Mouse (Mus musculus) cerebellum, adult (tissue): ENCODE results near the gene Nod2.
"Not testable (repeated sequence)": the region's sequence is repeated elsewhere in the genome, so short reads cannot be mapped to it uniquely, and the experiment has no call there.

Experiments used
- ATAC-seq: cut with Nextera tagmentation; 2 replicates; pipeline ENCODE4 v1.9.2; 2017; ENCODE audit warnings: mild to moderate bottlenecking, moderate library complexity, mixed read lengths; ENCODE audit not compliant: insufficient number of reproducible peaks, low FRiP score, low TSS enrichment

Gene Nod2

DNA sequence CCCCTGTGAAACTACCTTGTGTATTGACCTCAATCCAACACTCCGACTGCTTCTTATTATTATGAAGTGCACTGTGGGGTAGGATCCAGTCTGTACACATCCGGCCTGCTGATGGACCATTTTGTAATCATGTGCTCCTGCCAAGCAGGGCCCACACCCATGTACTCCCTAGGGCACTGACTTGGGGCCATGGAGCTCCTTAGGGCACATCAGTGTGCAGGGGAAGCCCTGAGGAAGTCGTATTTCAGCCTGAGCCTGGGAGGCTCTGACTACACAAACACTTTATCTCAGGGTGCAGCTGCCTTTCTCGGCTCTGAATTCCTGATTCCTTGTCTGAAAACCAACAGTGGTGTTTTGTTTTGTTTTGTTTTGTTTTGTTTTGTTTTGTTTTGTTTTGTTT is 16.9 kb upstream of the Nod2 start:
- ATAC-seq: no peak

DNA sequence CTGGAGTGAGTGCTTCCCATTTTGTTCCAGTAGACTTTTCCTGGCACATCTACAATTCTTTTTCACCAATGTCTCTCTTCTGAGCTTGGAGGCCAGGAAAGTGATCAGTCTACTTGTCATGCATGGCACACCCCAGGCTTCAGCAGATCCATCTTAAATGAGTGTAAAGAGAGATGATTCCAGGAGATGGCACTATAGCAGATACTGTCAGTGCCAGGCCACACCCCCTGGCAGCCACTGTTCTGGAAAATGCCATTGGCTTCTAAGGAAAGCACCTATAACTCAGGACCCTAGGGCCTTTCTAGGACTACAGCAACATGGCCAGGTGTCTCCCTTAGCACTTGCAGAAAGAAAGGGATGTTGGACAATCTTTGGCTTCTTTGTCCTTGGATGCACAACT is 16.0 kb upstream of the Nod2 start:
- no peak for ATAC-seq

DNA sequence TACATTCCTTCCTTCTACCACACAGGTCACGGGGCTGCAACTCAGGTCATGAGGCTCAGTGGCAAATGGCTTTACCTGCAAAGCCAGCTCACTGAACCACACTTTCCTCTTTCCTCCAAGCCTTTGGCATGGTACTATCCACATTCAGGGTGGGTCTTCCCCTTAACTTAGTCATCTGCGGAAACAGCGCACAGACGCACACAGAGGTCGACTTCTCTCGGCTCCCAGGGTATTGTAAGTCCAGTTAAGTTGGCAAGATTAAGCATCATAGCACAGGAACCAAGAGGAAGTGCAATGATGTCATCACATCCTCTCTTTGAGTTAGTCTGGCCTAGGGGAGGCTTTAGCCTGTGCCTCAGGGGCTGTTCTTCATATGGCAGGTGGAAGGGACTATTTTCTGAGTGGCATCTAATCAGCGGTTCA is 13.8 kb upstream of the Nod2 start:
- ATAC-seq: no peak

DNA sequence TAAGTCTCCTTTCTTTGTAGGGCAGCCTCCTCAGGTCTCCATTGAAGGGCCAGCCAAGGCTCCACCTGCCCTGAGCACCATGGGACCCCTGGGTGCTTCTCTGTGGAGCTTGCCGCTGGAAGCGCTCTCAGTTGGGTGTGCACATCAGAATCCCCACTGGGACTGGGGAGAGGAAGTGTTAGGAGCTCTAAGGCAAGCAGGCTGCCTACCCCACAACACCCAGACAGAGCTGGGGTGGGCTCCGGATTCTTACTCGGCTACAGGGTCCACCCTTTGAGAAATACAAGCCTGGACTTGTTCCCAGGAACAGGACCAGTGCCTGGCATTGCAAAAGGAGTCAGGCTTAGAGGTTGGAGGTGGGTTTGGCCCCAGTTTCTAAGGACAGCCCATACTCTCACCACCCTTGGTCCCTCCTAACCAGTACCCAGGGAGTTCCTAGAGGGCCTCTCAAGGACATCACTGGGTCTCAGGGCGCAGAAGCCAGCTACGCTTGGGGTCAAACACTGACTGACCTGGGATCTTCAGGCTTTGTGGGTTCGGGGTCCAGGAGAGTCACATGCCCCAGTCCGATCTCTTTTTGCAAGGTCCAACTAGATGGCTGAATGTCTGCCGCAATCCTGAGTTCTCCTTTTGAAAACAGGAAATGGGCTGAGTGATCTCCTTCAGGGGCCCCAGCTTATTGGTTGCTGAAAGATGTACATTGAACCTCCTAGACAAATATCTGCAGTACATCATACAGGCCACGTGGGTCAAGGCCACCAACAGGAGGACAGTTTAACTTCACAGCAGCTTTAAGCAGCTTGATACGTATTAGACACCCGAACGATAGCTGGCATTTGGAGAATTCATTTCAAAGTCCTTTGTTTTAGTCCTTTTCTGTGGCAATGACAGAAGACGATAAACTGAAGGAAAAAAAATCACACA is 11.4 kb upstream of the Nod2 start, which contains the start of gene Snx20:
Gene Snx20, minus strand, starts transcription at position 655 of the 924 bp plus-strand sequence.
- ATAC-seq: no peak

DNA sequence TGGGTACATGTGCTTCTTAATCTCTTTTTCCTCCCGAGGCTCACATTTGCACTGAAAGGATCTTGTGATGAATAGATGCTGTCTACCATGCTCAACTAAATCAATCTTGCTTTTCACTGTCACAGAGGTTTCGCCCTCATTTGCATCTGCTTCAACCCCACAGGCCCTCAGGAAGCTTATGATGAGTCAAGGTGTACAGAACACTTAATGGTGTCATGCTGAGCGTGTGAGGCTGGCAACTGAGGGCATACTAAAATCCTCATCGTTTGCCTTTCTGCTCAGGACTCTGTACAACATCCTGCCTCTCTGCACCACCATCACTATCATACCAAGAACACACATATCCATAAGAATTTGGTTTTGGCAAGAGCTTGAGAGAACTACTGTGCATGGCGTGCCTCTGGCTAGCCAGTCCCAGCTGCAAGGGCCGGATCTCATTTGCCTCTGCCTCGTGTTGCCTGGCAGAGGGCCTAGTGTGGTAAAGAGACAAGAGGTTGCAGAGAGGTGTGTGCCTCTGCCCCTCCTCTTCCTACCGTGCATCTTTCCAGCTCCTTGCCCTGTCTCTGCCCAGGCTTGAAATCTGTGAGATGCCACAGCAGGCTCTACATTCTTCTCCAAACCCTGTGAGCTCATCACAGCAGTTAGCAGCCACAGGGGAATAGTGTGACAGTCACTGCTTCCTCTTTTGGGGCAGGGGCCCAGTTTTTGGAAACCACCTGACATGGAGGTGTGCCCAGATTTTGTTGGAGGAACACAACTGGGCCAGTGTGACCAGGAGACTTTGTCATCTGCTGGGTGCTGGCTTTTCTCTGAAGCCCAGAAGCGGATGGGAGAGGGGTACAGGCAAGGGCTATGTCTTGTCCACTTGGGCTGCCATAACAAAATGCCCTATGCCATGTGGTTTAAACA is 9.8 kb upstream of the Nod2 start:
- no peak for ATAC-seq

DNA sequence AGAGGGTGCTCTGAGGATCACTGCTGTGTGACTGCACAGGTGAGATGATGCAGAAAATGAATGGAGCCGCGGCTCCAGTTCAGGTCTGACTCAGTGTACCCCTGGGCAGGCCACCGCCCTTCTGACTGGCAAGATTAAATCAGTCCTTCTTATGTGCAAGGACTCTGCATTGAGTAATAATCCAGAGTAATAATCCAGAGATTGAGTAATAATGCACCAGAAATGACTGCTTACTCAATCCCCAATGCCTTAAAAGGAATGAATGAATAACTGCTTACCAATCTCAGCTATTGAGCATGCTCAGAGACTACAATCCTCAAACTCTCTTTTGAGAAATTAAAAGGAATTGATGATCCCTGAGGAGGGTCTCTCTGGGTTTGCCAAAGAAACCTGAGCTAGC is 8.2 kb upstream of the Nod2 start:
- ATAC-seq: no peak

DNA sequence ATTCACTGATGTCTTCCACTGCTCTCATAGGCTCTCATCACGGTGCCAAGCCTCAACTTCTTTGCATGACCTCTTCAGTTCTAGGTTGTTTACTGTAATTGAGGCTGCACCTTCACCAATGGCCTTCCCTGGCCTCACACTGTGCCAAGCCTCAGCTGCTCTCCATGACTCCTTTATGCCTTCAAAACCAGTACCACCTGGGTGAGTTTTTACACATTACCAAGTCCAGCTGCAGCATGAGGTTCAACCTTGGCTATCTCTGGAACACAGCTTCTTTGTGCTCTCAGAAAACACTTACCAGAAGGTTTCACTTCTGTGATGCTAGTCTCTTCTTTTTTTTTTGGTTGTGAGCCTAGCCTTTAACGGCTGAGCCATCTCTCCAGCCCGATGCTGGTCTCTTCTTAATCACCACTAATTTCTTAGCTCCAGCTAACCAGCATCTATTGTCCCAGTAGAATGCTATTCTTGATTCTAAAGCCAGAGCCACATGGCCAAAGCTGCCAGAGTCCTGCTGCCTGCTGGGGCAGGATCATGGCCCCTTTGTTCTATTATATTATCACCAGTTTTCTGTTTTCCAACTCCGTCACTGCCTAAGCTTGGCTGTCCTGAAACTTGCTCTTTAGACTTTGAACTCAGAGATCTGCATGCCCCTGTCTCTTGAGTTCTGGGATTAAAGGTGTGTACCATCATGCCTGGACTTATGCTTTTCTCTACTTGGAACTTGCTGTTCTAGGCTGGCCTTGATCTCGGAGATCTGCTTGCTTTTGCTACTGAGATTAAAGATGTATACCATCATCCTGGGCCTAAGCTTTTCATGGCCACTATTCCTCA is 4.2 kb upstream of the Nod2 start:
- ATAC-seq: no peak

DNA sequence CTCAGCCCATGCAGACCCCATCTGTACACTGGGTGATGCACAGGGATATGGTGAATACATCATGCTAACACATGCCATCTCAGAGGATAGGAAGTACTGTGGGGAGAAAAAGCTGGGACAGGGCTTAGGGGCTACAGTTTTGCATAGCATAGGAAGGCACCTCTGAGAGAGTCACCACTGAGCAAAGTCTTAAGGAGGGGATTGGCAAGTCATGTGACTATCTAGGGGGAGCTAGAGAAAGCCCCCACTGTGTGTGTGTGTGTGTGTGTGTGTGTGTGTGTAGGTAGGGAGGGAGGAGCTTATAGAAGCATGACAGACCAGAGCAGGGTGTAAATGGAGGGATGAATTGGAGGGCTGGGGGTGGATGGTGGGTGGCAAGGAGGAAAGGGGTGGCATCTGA is 1.2 kb downstream of the Nod2 start:
- ATAC-seq: no peak

DNA sequence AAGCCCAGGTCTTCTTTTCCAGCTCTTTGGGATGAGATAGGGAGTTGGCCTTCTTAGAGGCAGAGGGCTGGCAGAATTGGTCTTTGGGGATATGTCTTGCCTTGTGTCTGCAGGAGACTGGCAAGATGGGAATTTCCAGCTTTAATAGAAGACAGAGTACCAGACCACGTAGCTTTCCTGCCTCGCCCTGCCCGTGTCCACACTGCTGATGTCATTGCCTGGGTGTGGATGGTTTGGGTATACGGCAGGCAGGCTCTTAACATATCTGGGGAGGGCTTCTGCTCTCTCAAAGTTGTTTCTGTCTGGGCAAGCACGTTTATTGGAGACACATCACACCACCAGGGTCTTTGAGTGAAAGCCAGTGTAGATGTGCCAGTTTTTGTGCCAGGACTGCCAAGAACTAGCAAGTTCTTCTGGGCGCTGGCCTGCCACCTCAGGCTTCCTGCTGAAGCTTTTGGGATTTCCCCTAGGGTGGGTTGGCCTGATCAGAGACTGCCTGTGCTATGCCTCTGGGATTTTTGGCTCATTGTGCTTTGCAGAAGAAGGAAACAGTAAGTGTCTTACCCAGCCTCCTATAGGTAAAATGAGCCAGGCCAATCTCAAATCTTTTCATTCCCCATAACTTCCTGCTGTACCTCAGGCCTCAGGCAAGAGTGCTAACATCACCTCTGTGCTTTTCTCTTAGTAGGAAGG is 3.0 kb downstream of the Nod2 start:
- no peak for ATAC-seq

DNA sequence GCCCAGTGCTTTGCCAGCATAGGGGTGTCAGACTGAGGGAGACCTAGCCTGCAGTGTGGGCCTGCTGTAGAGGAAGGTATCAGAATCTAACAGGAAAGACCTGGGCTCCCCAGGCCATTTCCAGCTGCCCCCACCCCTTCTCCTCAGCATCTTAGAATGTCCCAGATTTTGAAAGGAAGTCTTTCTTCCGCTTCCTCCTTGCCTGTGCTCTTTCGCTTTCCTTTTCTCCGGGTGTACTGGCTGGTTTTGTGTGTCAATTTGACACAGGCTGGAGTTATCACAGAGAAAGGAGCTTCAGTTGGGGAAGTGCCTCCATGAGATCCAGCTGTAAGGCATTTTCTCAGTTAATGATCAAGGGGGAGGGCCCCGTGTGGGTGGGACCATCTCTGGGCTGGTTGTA is 4.0 kb downstream of the Nod2 start:
- not testable (repeated sequence) for ATAC-seq

DNA sequence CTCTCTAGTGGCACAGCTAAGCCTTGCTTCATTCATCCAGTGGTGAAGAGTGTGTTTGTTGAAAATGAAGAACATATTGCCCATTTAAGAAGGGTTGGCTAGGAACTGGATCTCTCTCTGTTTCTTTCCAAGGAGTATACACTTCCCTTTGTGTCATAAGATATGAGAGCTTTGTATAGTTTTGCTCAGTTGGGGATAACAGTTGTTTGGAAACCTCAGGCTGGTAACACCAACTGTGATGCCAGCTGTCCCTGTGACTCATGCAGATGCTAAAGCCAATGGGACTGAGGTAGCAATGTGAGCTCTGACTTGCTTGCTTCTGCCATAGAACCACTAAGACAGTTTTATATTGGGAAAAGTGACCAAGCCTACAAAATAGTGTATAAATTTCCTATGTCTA is 8.2 kb downstream of the Nod2 start:
- ATAC-seq: no peak

DNA sequence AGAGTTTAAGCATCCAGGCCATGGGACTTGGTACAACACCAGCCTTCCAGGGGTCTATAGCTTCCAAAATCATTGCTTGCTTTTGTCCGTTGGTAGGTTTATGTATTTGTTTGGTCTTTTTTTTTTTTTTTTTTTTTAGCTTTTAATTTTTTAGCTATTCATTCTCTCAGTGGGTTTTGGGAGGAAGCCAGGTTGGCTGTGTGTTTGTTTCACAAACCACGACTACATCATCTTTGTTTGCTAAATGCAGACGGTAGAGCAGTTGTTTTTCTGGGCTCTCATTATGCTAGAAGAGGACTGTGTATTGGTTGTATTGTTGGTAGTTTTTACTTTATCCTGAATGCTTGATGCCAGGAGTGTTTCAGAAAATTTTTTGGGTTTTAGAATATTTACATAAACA is 12.8 kb downstream of the Nod2 start:
- no peak for ATAC-seq

DNA sequence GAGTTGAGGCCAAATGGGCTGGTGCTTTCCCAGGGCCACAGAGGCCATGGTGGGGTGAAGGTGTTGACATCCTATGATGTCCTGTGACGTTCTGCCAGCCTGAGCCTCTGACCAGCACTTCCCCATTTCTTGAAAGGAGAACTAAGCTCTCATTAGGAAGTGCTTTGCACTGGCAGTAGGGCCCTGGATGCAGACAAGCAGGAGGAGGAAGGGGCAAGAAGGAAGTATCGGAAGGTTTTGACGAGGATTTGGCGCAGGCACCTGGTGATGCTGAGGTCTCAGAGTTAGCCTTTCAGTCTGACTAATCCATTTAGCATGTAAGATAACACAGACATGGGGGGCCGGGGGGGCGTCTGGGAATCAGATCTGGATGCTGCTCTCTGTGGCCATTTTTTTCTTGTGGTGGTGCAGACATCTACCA is 15.3 kb downstream of the Nod2 start:
- no peak for ATAC-seq

DNA sequence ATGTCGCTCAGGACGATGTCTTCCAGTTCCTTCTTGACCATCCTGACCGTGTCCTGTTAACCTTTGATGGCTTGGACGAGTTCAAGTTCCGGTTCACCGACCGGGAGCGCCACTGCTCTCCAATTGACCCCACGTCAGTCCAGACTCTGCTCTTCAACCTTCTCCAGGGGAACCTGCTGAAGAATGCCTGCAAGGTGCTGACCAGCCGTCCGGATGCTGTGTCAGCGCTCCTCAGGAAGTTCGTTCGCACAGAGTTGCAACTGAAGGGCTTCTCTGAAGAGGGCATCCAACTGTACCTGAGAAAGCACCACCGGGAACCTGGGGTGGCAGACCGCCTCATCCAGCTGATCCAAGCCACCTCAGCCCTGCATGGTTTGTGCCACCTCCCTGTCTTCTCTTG is 17.0 kb downstream of the Nod2 start:
- ATAC-seq: no peak

DNA sequence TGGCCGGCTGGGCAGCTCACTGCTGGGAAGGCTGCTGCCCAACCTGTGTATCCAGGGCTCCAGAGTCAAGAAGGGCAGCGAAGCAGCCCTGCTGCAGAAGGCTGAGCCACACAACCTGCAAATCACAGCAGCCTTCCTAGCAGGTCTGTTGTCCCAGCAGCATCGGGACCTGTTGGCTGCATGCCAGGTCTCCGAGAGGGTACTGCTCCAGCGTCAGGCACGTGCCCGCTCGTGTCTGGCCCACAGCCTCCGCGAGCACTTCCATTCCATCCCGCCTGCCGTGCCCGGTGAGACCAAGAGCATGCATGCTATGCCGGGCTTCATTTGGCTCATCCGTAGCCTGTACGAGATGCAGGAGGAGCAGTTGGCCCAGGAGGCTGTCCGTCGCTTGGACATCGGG is 17.8 kb downstream of the Nod2 start:
- ATAC-seq: peak; percentile 54

DNA sequence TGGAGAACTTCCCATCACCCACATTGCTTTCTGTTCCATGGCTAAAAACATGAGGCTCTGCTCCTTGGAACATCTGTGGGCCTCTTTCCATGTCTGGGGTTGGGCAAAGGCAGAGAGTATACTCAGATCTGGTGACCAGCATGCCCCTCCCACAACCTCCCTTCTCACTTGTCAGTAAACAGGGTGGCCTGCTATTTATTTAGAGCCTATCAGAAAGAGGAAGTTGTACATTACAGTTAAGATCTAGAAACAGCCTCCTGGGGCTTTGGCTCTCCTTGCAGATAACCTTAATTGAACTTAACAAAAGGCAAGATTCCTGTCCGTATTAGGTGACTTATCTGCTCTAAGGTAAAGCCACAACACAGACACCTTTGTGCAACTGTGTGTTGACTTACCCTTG is 19.3 kb downstream of the Nod2 start:
- no peak for ATAC-seq

DNA sequence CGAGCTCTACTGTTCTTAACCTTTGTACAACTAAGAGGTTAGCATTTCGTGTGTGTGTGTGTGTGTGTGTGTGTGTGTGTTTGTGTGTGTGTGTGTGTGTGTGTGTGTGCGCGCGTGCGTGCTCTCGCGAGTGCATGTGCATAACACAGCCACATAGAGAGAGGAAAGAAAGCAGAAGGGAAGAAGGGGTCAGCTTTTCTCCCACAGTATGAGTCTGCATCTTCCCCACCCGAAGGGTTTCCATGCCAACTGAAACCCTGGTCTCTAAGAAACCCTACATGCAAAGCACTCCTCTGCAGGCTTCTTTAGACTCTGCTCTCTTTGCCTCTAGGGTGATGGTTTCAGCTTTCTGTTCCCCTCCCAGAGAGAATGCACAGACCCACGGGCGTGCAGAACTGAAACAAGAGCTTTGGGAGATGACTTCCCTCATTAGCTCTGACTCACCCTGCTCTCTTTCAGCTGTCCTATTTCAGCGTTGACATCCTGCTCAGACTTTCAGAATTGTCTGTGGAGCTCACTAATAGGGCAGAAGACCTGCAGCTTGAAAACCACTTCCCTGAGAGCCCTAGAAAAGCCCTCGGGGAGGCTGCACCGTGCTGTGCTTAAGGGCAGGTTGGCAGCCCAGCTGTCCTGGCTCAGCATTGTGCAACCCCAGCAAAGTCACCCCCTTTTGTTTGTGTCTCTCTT is 21.4 kb downstream of the Nod2 start:
- ATAC-seq: no peak

DNA sequence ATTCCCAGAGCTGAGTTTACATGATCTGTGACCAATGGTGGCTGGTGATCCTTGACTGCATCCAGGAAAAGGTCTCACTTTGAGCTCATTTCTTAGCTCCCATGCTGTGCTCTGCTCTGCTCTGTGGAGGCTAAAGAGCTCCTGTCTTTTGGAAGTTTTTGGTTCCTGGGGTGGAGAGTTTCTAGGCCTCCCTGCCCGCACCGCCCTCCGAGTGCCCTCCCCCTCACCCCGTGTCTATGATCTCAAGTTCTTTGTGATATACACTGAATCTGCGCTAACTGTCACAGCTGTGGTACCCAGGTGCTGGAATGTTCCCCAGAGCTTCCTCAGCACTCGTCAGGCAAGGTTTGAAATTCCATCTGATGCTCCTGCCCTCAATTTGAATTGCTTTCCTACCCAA is 23.7 kb downstream of the Nod2 start:
- no peak for ATAC-seq

DNA sequence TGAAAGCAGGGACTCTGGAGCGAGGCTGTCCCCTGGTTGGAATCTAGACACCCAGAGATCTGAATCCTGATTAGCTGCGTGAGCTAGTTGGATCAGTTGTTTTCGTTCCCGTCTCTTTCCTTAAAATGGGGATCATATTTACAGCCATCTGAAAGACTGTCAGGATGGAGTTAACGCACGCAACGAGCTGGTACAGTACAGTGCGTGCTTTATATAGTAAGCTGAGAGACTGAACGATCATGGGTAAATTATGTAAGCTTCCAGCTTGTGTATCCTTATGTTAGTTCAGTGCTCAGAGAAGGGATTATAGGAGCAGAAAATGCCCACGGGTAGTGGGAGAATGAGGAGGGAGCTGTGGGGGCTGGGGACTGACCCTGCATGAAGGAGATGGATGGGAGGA is 24.5 kb downstream of the Nod2 start:
- no peak for ATAC-seq
